Mouse (Mus musculus): ENCODE results near the gene Lrrc47. TPM values are rescaled to one million over a fixed set of nuclear protein-coding genes. Genes with fewer than 3 reads are reported as not detected.

Gene Lrrc47
- total and polyA plus RNA-seq, 3 experiments = 16.7 to 98.0 (median 35.0) TPM

GRCm38 (mm10) chr4:154056046-154056445 is 44.5 kb downstream of the Lrrc47 start:
- Histone ChIP-seq H3K36me3 (replicated peaks in 1 of 2; ENCODE audit: control insufficient read depth in 1 of 2, insufficient read depth in 1 of 2, low read length in 1 of 2) (peaks cover 47 to 53% of the 10 kb centered on the region in 2 experiments), H3K79me2 (replicated peaks; ENCODE audit: control insufficient read depth, extremely low read depth, insufficient read depth, poor library complexity, severe bottlenecking) (no peaks in the 10 kb centered on the region), H3K4me1 (ENCODE audit: control insufficient read depth in 1 of 2, insufficient read depth in 2 of 2) (no peaks in the 10 kb centered on the region; a peak in 1 of 4 replicates), H3K27me3 (replicated peaks) (no peaks in the 10 kb centered on the region), H3K27ac (ENCODE audit: insufficient read depth, low read depth) (no peak overlapping the region), H3K4me3 (replicated peaks in 1 of 3; ENCODE audit: low read depth in 2 of 3, low read length in 2 of 3, poor library complexity in 1 of 3) (no peak overlapping the region), H3K9ac (ENCODE audit: insufficient read depth, low read depth) (no peak overlapping the region), H3K4me2 (ENCODE audit: insufficient read depth, low read depth, poor library complexity, severe bottlenecking) (no peak overlapping the region), H3K9me3 (replicated peaks; ENCODE audit: low read length) (no peaks in the 10 kb centered on the region)
- dilution Hi-C loops (cut with MboI; ENCODE audit: extremely low pct_ligation_motif_present, extremely low pct_unique_long_range_greater_than_20kb, low sequenced_read_pairs) = no loop called here
- in situ Hi-C loops (cut with MboI; ENCODE audit: low pct_ligation_motif_present, low pct_unique_long_range_greater_than_20kb, low sequenced_read_pairs) = no loop called here
- TF ChIP-seq TCF12 (IDR thresholded peaks at IDR 0.05; ENCODE audit: low read depth, low read length) (no peak), ZC3H11A (IDR thresholded peaks at IDR 0.05; ENCODE audit: low read depth, low read length) (no peak), SIN3A (IDR thresholded peaks at IDR 0.05; ENCODE audit: low read length) (no peak)
- no peak for DNase-seq (ENCODE audit: extremely low read depth)

DNA sequence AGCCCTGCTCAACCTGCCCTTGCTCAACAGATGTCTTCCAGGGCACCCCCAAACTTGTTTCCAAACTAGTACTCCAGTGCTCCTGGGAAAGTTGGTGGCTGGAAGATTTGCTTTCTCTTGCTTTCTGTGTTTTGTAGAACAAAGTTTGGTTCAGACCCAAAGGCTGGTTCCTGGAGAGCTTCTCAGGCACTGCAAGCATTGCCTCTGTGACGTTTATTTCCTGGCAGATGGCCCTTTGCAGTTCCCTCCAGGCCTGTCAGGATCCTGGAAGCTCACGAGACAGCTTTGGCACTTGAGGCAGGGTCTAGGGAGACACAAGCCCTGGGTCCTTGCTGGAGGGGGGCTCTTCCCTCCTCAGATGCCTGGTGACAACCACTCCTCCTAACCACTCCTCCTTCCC is 45.1 kb downstream of the Lrrc47 start:
- no peaks in the 10 kb centered on the region for H3K79me2 ChIP-seq (replicated peaks; ENCODE audit: control insufficient read depth, extremely low read depth, insufficient read depth, poor library complexity, severe bottlenecking)
- dilution Hi-C loops (cut with MboI; ENCODE audit: extremely low pct_ligation_motif_present, extremely low pct_unique_long_range_greater_than_20kb, low sequenced_read_pairs) (no loop called here), in situ Hi-C loops (cut with MboI; ENCODE audit: low pct_ligation_motif_present, low pct_unique_long_range_greater_than_20kb, low sequenced_read_pairs) (no loop called here)
- H3K36me3 ChIP-seq (replicated peaks in 1 of 2; ENCODE audit: control insufficient read depth in 1 of 2, insufficient read depth in 1 of 2, low read length in 1 of 2) = peaks cover 53 to 59% of the 10 kb centered on the region in 2 experiments
- no peaks in the 10 kb centered on the region for H3K27me3 ChIP-seq (replicated peaks)
- no peaks in the 10 kb centered on the region for H3K9me3 ChIP-seq (replicated peaks; ENCODE audit: low read length)
- TF ChIP-seq ZKSCAN1 (IDR thresholded peaks at IDR 0.05; ENCODE audit: borderline replicate concordance, low read depth, low read length) = no peak
- TF ChIP-seq CHD1 (IDR thresholded peaks at IDR 0.05; ENCODE audit: low read depth, low read length) = no peak
- TF ChIP-seq RCOR1 (conservative IDR thresholded peaks at IDR 0.05; ENCODE audit: low read depth, low read length) = no peak
- TF ChIP-seq KAT2A (IDR thresholded peaks at IDR 0.05; ENCODE audit: insufficient replicate concordance, low read length) = no peak
- TF ChIP-seq MXI1 (IDR thresholded peaks at IDR 0.05; ENCODE audit: low read depth, low read length) = no peak
- no peak for TF ChIP-seq EP300 (IDR thresholded peaks at IDR 0.05; ENCODE audit: low read length)
- no peak for TF ChIP-seq POLR2A (IDR thresholded peaks at IDR 0.05; ENCODE audit: low read depth, low read length)
- no peak for TF ChIP-seq CTCF (conservative IDR thresholded peaks at IDR 0.05 in 1 of 2, IDR thresholded peaks at IDR 0.05 in 1 of 2; ENCODE audit: low read depth in 2 of 2, low read length in 2 of 2)
- TF ChIP-seq UBTF (IDR thresholded peaks at IDR 0.05; ENCODE audit: low read depth, low read length) = no peak
- TF ChIP-seq SMC3 (IDR thresholded peaks at IDR 0.05; ENCODE audit: low read depth, low read length) = no peak
- no peak for TF ChIP-seq NELFE (IDR thresholded peaks at IDR 0.05; ENCODE audit: low read depth, low read length)
- TF ChIP-seq RAD21 (IDR thresholded peaks at IDR 0.05; ENCODE audit: low read depth, low read length) = no peak
- TF ChIP-seq JUN (IDR thresholded peaks at IDR 0.05; ENCODE audit: insufficient read depth, low read depth, low read length) = no peak
- TF ChIP-seq HCFC1 (IDR thresholded peaks at IDR 0.05; ENCODE audit: low read depth, low read length) = no peak
- TF ChIP-seq CHD2 (IDR thresholded peaks at IDR 0.05; ENCODE audit: low read length) = no peak
- no peak for TF ChIP-seq SIN3A (IDR thresholded peaks at IDR 0.05; ENCODE audit: low read length)
- TF ChIP-seq BHLHE40 (IDR thresholded peaks at IDR 0.05; ENCODE audit: low read depth, low read length) = no peak
- no peak for TF ChIP-seq ETS1 (conservative IDR thresholded peaks at IDR 0.05; ENCODE audit: low read depth, low read length)
- no peak for TF ChIP-seq MEF2A (IDR thresholded peaks at IDR 0.05; ENCODE audit: borderline replicate concordance, low read depth, low read length)
- H3K4me2 ChIP-seq (ENCODE audit: insufficient read depth, low read depth, poor library complexity, severe bottlenecking) = no peak overlapping the region
- no peaks in the 10 kb centered on the region; a peak in 1 of 4 replicates for H3K4me1 ChIP-seq (ENCODE audit: control insufficient read depth in 1 of 2, insufficient read depth in 2 of 2)
- H3K27ac ChIP-seq (ENCODE audit: insufficient read depth, low read depth) = no peak overlapping the region
- H3K9ac ChIP-seq (ENCODE audit: insufficient read depth, low read depth) = no peak overlapping the region
- no peak overlapping the region for H3K4me3 ChIP-seq (replicated peaks in 1 of 3; ENCODE audit: low read depth in 2 of 3, low read length in 2 of 3, poor library complexity in 1 of 3)
- no peak for DNase-seq (ENCODE audit: extremely low read depth)
